Mouse (Mus musculus): ENCODE measurements at regions not wholly inside any gene's neighbourhood (a gene's known extent, or its start where the extent isn't known, plus 50 kb on each side); places are given as distances from the start of the nearest gene placed in this dataset.
A peak's percentile ranks its signal among the peaks of the same experiment; 100 is the strongest.

DNA sequence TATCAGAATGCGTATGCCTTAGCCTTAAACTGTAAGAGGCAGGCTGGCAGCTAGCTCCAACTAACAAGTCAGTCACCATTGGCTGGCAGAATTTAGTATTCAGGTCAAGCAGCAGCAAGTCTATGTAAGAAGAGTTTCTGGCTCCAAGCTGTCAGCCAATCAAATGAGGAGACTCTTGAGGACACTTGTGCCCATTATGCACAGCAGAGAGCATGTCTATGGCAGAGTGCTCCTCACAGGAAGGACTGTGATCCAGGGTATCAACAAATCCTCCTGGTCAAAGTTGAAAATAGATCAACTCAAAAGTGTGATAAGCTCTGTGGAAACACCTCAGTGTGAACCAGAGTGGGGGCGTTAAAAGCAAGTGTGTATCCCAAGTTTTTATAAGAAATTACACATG is 156.0 kb upstream of the Speer2 start:
- Histone ChIP-seq H3K4me1 (no peaks in the 10 kb centered on the region), H3K9me3 (no peaks in the 10 kb centered on the region), H3K27me3 (no peaks in the 10 kb centered on the region), H3K4me3 (no peak overlapping the region), H3K36me3 (no peaks in the 10 kb centered on the region), H3K4me2 (no peak overlapping the region), H3K9ac (no peak overlapping the region), H3K27ac (no peak overlapping the region)
- WGBS, result 79% methylated on average over 2 of the region's 2 CpGs
- no peak for ATAC-seq (ENCODE audit: insufficient number of reproducible peaks, low FRiP score, low TSS enrichment, low read depth)

DNA sequence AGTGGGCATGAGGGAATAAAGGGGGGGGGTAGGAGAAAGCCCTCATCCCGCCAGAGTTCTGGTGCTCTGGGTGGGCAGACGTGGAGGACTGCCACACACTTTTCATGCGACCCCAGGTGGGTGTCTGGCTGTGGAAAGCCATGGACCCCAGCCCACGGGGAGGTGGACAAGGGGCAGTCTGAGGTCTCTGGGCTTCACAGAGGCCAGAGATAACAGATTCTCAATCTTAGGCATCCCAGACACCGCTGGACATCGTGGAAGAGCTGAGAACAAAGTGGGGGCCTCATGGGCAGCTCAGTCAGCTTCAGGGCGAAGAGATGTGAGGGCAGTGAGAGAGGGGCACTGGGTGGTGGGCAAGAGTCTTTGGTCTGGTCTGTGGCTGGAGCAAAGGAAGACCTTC is 157.9 kb upstream of the Speer2 start:
- Histone ChIP-seq H3K4me2 (no peak overlapping the region), H3K36me3 (no peaks in the 10 kb centered on the region), H3K27me3 (no peaks in the 10 kb centered on the region), H3K4me3 (no peak overlapping the region), H3K9me3 (no peaks in the 10 kb centered on the region), H3K4me1 (no peaks in the 10 kb centered on the region), H3K27ac (no peak overlapping the region), H3K9ac (no peak overlapping the region)
- ATAC-seq (ENCODE audit: insufficient number of reproducible peaks, low FRiP score, low TSS enrichment, low read depth), result no peak
- 79% methylated on average over 7 of the region's 7 CpGs for WGBS

DNA sequence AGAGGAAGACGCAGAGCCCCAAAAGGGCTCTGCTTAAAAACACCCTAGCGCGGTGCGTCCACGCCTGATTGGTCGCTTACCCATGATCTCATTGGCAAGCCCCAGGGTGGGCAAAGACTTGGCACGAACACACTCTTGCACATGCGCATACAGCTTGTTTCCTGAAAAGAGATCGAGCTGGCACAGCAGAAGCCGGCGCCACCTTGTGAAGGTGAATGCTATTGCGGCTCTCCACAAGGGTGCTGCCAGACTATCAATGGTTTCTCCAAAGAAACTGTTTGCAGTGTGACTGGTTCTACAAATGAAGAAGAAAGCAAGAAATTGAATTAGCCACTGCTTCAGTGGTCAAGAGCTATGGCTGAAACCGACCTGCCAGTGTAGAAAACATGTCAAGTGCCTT is 165.1 kb upstream of the Speer2 start:
- Histone ChIP-seq H3K9me3 (no peaks in the 10 kb centered on the region), H3K27me3 (no peaks in the 10 kb centered on the region), H3K9ac (no peak overlapping the region), H3K36me3 (no peaks in the 10 kb centered on the region), H3K4me3 (no peak overlapping the region), H3K4me2 (no peak overlapping the region), H3K4me1 (no peaks in the 10 kb centered on the region), H3K27ac (no peak overlapping the region)
- no peak for ATAC-seq (ENCODE audit: insufficient number of reproducible peaks, low FRiP score, low TSS enrichment, low read depth)
- WGBS, result 80% methylated on average over 13 of the region's 13 CpGs

- H3K9me3 ChIP-seq, result no peaks in the 10 kb centered on the region
- H3K27me3 ChIP-seq, result no peaks in the 10 kb centered on the region
- no peak overlapping the region for H3K27ac ChIP-seq
- ATAC-seq (ENCODE audit: insufficient number of reproducible peaks, low FRiP score, low TSS enrichment, low read depth), result no peak
- no peak overlapping the region for H3K4me2 ChIP-seq
- H3K36me3 ChIP-seq, result no peaks in the 10 kb centered on the region
- H3K4me1 ChIP-seq, result no peaks in the 10 kb centered on the region
- H3K4me3 ChIP-seq, result no peak overlapping the region
- no peak overlapping the region for H3K9ac ChIP-seq
These were observed 182.0 kb upstream of the Speer2 start for GRCm38 (mm10) chr16:70045547-70045946.

DNA sequence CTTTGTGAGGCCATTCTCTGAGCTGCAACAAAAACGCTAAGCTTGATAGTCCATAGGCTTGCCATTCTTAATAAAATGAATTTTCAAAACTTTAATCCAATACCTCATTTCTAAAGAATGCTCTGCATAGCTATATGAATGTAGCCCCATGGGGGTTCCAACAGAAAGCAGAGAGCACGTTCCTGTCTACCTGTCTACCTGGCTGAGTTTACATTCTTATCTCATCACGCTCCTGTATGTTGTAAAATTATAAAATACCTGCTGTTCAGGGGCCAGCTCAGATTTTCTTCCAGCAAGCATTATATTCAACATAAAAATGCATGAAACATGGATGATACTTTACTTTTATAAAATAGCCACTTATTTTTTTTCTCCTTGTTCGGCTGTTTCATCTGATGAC is 182.5 kb upstream of the Speer2 start:
- Histone ChIP-seq H3K27ac (no peak overlapping the region), H3K9me3 (no peaks in the 10 kb centered on the region), H3K27me3 (no peaks in the 10 kb centered on the region), H3K9ac (no peak overlapping the region), H3K4me2 (no peak overlapping the region), H3K4me3 (no peak overlapping the region), H3K36me3 (no peaks in the 10 kb centered on the region), H3K4me1 (no peaks in the 10 kb centered on the region)
- ATAC-seq (ENCODE audit: insufficient number of reproducible peaks, low FRiP score, low TSS enrichment, low read depth), result no peak
- WGBS, result 63% methylated on average over 4 of the region's 4 CpGs

DNA sequence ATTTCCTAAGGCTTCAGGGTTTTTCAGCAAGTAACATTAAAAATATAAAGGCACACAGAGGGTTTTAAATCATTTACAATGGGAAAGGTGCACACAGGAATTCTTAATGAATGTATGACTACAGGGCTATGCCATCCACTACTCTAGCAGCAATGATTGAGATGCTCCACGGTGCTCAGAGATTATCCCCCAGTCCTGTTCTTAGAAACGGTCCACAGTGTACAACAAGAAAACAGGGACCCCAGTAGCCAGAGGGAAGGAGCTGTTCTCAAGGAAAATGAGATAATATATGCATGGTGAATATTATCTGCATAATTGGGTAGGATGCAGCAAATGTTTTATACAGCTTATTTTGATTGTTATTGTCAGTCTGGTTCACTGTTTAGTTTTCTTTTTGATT is 186.3 kb upstream of the Speer2 start:
- 64% methylated on average over 2 of the region's 2 CpGs for WGBS
- Histone ChIP-seq H3K4me3 (no peak overlapping the region), H3K4me1 (no peaks in the 10 kb centered on the region), H3K27me3 (no peaks in the 10 kb centered on the region), H3K4me2 (no peak overlapping the region), H3K27ac (no peak overlapping the region), H3K9me3 (no peaks in the 10 kb centered on the region), H3K9ac (no peak overlapping the region), H3K36me3 (no peaks in the 10 kb centered on the region)
- no peak for ATAC-seq (ENCODE audit: insufficient number of reproducible peaks, low FRiP score, low TSS enrichment, low read depth)

GRCm38 (mm10) chr16:70071471-70071870 is 207.9 kb upstream of the Speer2 start:
- Histone ChIP-seq H3K27ac (no peak overlapping the region), H3K4me1 (no peaks in the 10 kb centered on the region), H3K9ac (no peak overlapping the region), H3K27me3 (no peaks in the 10 kb centered on the region), H3K36me3 (no peaks in the 10 kb centered on the region), H3K4me2 (no peak overlapping the region), H3K9me3 (no peaks in the 10 kb centered on the region), H3K4me3 (no peak overlapping the region)
- 92% methylated on average over 4 of the region's 4 CpGs for WGBS
- ATAC-seq (ENCODE audit: insufficient number of reproducible peaks, low FRiP score, low TSS enrichment, low read depth), result no peak

GRCm38 (mm10) chr16:70073740-70074139 is 210.2 kb upstream of the Speer2 start:
- Histone ChIP-seq H3K27me3 (no peaks in the 10 kb centered on the region), H3K4me3 (no peak overlapping the region), H3K27ac (no peak overlapping the region), H3K4me2 (no peak overlapping the region), H3K4me1 (peaks cover 2% of the 10 kb centered on the region; the same call in 1 of the 2 replicates), H3K36me3 (no peaks in the 10 kb centered on the region), H3K9me3 (no peaks in the 10 kb centered on the region), H3K9ac (no peak overlapping the region)
- ATAC-seq (ENCODE audit: insufficient number of reproducible peaks, low FRiP score, low TSS enrichment, low read depth), result no peak
- WGBS, result 41% methylated on average over 2 of the region's 2 CpGs

GRCm38 (mm10) chr16:70079497-70079896 is 216.0 kb upstream of the Speer2 start:
- H3K4me2 ChIP-seq, result peak overlapping the region; percentile 27
- WGBS, result 52% methylated on average over 10 of the region's 10 CpGs
- H3K4me3 ChIP-seq, result no peak overlapping the region
- ATAC-seq (ENCODE audit: insufficient number of reproducible peaks, low FRiP score, low TSS enrichment, low read depth), result no peak
- no peaks in the 10 kb centered on the region for H3K27me3 ChIP-seq
- H3K9me3 ChIP-seq, result no peaks in the 10 kb centered on the region
- no peaks in the 10 kb centered on the region for H3K36me3 ChIP-seq
- peaks cover 8% of the 10 kb centered on the region; the same call in 1 of the 2 replicates for H3K4me1 ChIP-seq
- no peak overlapping the region for H3K9ac ChIP-seq
- no peak overlapping the region for H3K27ac ChIP-seq

DNA sequence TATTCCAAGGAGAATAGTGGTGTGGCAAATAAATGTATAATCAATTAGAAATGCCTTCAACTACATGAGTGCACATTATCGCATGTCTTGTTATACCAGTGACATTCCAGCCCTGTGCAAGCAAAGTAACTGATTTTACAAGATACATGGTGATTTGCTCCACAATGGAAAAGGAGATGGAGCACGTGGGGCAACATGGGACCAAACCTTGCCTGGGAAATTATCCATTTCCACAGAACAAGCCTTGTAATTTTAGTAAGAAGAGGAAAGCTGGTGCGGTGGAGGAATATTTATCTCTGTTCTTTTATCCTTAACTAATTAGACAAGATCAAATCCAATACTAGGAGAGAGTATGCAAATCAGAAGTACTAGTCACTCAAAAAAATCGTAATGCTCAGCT is 222.5 kb upstream of the Gbe1 start:
- Histone ChIP-seq H3K9me3 (no peaks in the 10 kb centered on the region), H3K4me2 (no peak overlapping the region), H3K36me3 (no peaks in the 10 kb centered on the region), H3K27me3 (no peaks in the 10 kb centered on the region), H3K4me1 (0 out of 2 replicates have a peak, but pooled peaks cover 3% of the 10 kb centered on the region), H3K4me3 (no peak overlapping the region), H3K9ac (no peak overlapping the region), H3K27ac (no peak overlapping the region)
- 82% methylated on average over 4 of the region's 4 CpGs for WGBS
- no peak for ATAC-seq (ENCODE audit: insufficient number of reproducible peaks, low FRiP score, low TSS enrichment, low read depth)

DNA sequence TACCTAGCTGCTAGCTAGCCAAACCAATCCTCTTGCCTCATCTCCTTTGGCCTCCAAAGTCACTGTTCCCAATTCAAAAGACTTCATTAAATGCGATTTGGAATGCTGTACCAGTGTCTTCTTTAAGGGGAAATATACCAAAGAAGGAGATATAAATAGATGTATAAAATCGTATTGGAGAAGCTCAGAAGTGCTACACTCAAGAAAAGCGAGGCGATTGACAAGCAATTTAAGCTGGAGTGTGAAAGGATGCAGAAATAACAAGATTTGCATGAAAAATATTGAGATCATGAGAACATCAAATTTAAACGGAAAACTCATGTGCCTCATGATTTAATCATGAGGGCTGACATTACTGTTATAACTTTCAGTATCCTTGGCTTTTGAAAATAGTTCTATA is 221.8 kb upstream of the Gbe1 start:
- H3K4me3 ChIP-seq, result no peak overlapping the region
- WGBS, result 89% methylated on average over 5 of the region's 5 CpGs
- H3K27me3 ChIP-seq, result no peaks in the 10 kb centered on the region
- ATAC-seq (ENCODE audit: insufficient number of reproducible peaks, low FRiP score, low TSS enrichment, low read depth), result no peak
- no peak overlapping the region for H3K27ac ChIP-seq
- 0 out of 2 replicates have a peak, but pooled peaks cover 3% of the 10 kb centered on the region for H3K4me1 ChIP-seq
- no peaks in the 10 kb centered on the region for H3K36me3 ChIP-seq
- H3K9ac ChIP-seq, result no peak overlapping the region
- H3K9me3 ChIP-seq, result no peaks in the 10 kb centered on the region
- no peak overlapping the region for H3K4me2 ChIP-seq

- ATAC-seq (ENCODE audit: insufficient number of reproducible peaks, low FRiP score, low TSS enrichment, low read depth), result no peak
- 21% methylated on average over 3 of the region's 3 CpGs for whole genome bisulfite sequencing
- no peak overlapping the region for H3K4me2 ChIP-seq
These were observed 220.5 kb upstream of the Gbe1 start for GRCm38 (mm10) chr16:70093224-70093623.

GRCm38 (mm10) chr16:70095221-70095620 is 218.5 kb upstream of the Gbe1 start:
- Histone ChIP-seq H3K27me3 (no peaks in the 10 kb centered on the region), H3K9me3 (no peaks in the 10 kb centered on the region), H3K27ac (no peak overlapping the region), H3K36me3 (no peaks in the 10 kb centered on the region), H3K4me2 (no peak overlapping the region), H3K4me1 (0 out of 2 replicates have a peak, but pooled peaks cover 3% of the 10 kb centered on the region), H3K9ac (no peak overlapping the region), H3K4me3 (no peak overlapping the region)
- no peak for ATAC-seq (ENCODE audit: insufficient number of reproducible peaks, low FRiP score, low TSS enrichment, low read depth)
- WGBS, result 86% methylated on average over 2 of the region's 2 CpGs

More at GRCm38 (mm10) chr16:70093224-70093623, 220.5 kb upstream of the Gbe1 start:
- H3K4me1 ChIP-seq, result 0 out of 2 replicates have a peak, but pooled peaks cover 3% of the 10 kb centered on the region
- no peak overlapping the region for H3K9ac ChIP-seq
- no peak overlapping the region for H3K4me3 ChIP-seq
- no peak overlapping the region for H3K27ac ChIP-seq
- no peaks in the 10 kb centered on the region for H3K27me3 ChIP-seq
- no peaks in the 10 kb centered on the region for H3K9me3 ChIP-seq
- no peaks in the 10 kb centered on the region for H3K36me3 ChIP-seq

All from limb, embryonic 15.5 days (tissue).